9 mouse cellular contexts compared by ENCODE assay signal in the genomic region with DNA sequence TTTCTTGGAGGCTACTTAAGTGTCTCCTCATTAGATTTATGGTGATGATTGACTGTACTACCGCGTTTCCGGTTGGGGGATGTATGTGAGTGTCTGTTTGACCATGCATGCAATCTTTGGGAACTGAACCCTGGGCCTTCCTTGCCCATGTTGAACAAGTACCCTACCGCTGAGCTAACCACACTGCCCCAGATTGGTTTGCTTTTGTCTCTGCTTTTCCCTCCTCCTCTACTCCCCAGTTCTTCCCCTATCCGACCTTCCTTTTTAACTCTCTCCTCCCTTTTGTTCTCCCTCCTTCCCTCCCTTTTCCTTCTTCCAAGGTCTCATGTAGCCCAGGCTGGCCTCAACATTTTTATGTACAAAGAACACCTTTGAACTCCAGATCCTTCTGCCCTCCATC. TPM values are rescaled to one million over a fixed set of nuclear protein-coding genes. Genes with fewer than 3 reads are reported as not detected.
A peak's percentile ranks its signal among the peaks of the same experiment; 100 is the strongest.
DNase-seq lines count a peak whose midpoint lies in the region; ATAC-seq and TF ChIP-seq lines count a peak whose summit lies in the region.
"Had no signal": no experiment of that assay in that cellular context is flagged by ENCODE, and none has a peak within 500 bp of the region (broad histone marks: within the 10 kb centered on the region; RNA-seq: fewer than 3 reads in every experiment).

No protein-coding gene starts in this region.

- H3K4me1 ChIP-seq in heart, postnatal 0 days (ENCODE audit: control insufficient read depth, insufficient read depth) = no peaks in the 10 kb centered on the region; the same call in 1 of the 2 replicates
- H3K4me1 ChIP-seq in hindbrain, postnatal 0 days (ENCODE audit: insufficient read depth, low read length) = no peaks in the 10 kb centered on the region
- 0 out of 2 replicates have a peak, but pooled peaks cover 6% of the 10 kb centered on the region for H3K4me1 ChIP-seq in cerebellum, adult 2 months (ENCODE audit: control insufficient read depth, insufficient read depth, low read length)

- H3K9me3 ChIP-seq in heart, postnatal 0 days (replicated peaks; ENCODE audit: control insufficient read depth, low read length) = no peaks in the 10 kb centered on the region
- H3K9me3 ChIP-seq in hindbrain, postnatal 0 days (ENCODE audit: low read length) = no peaks in the 10 kb centered on the region

- H3K4me3 ChIP-seq in heart, postnatal 0 days (ENCODE audit: low read depth, low read length) = peak overlapping the region; percentile 53
- peak overlapping the region; percentile 37 for H3K4me3 ChIP-seq in hindbrain, postnatal 0 days (ENCODE audit: low read length)
- H3K4me3 ChIP-seq in myocyte = peak overlapping the region; percentile 59
- no peak overlapping the region for H3K4me3 ChIP-seq in cerebellum, adult 2 months (replicated peaks; ENCODE audit: insufficient read depth, low read depth, low read length)

- TF ChIP-seq CTCF in heart, postnatal 0 days (IDR thresholded peaks at IDR 0.05; ENCODE audit: low read depth) = no peak
- no peak for TF ChIP-seq CTCF in hindbrain, postnatal 0 days (IDR thresholded peaks at IDR 0.05; ENCODE audit: low read depth)
- TF ChIP-seq CTCF in cerebellum, adult 2 months (IDR thresholded peaks at IDR 0.05; ENCODE audit: borderline replicate concordance, insufficient read depth, low read depth, low read length) = no peak

- H3K27me3 ChIP-seq in heart, postnatal 0 days (ENCODE audit: control insufficient read depth, insufficient read depth, low read length) = no peaks in the 10 kb centered on the region
- no peaks in the 10 kb centered on the region for H3K27me3 ChIP-seq in hindbrain, postnatal 0 days (ENCODE audit: insufficient read depth, low read length)
- H3K27me3 ChIP-seq in myocyte (ENCODE audit: control insufficient read depth, insufficient read depth, insufficient read length) = no peaks in the 10 kb centered on the region
- no peaks in the 10 kb centered on the region for H3K27me3 ChIP-seq in cerebellum, adult 2 months (ENCODE audit: control insufficient read depth, insufficient read depth, low read length)
- H3K27me3 ChIP-seq: Patski had no signal

- no peak overlapping the region for H3ac ChIP-seq in myocyte (ENCODE audit: control insufficient read depth, insufficient read length)

- DNase-seq in heart, postnatal 0 days (ENCODE audit: low spot score) = no peak
- no peak for DNase-seq in heart, postnatal 36 days
- DNase-seq in embryo, embryonic 10.5 days (ENCODE audit: low spot score) = peak; percentile 71
- DNase-seq in hindbrain, postnatal 0 days (ENCODE audit: low spot score) = no peak
- DNase-seq in ovary, postnatal 10 days (ENCODE audit: low spot score) = no peak
- no peak for DNase-seq in cerebellum, adult 2 months
- no peak for DNase-seq in adipocyte (ENCODE audit: low spot score)

- no peak for ATAC-seq in heart, postnatal 0 days (ENCODE audit: insufficient read depth, low read depth)
- ATAC-seq in hindbrain, postnatal 0 days = no peak

- no peak for TF ChIP-seq POLR2A in myocyte (IDR thresholded peaks at IDR 0.05; ENCODE audit: insufficient read length, low read depth)
- no peak for TF ChIP-seq POLR2A in cerebellum, adult 2 months (IDR thresholded peaks at IDR 0.05; ENCODE audit: borderline replicate concordance, insufficient read depth, low read length)

- H3K79me2 ChIP-seq in myocyte (ENCODE audit: control insufficient read depth, insufficient read depth) = peaks cover 25% of the 10 kb centered on the region

- H3K4me2 ChIP-seq in heart, postnatal 0 days (ENCODE audit: low read depth, low read length) = peak overlapping the region; percentile 72
- peak overlapping the region; percentile 77 for H3K4me2 ChIP-seq in hindbrain, postnatal 0 days (ENCODE audit: low read depth, low read length)
- peak overlapping the region; percentile 78 for H3K4me2 ChIP-seq in myocyte (ENCODE audit: low read depth)

- intact Hi-C loops in heart, postnatal 36 days (cut with DNase I) = no loop called here

- peaks cover 14% of the 10 kb centered on the region; the same call in 1 of the 2 replicates for H3K36me3 ChIP-seq in heart, postnatal 0 days (replicated peaks; ENCODE audit: control insufficient read depth, insufficient read depth, low read length)
- no peaks in the 10 kb centered on the region for H3K36me3 ChIP-seq in hindbrain, postnatal 0 days (ENCODE audit: insufficient read depth, low read length)
- H3K36me3 ChIP-seq in myocyte (ENCODE audit: control insufficient read depth, insufficient read depth) = peaks cover 8% of the 10 kb centered on the region

- TF ChIP-seq EP300 in heart, postnatal 0 days (IDR thresholded peaks at IDR 0.05; ENCODE audit: low read depth) = no peak

- H3K27ac ChIP-seq in heart, postnatal 0 days (ENCODE audit: low read depth) = no peak overlapping the region
- no peak overlapping the region for H3K27ac ChIP-seq in hindbrain, postnatal 0 days
- no peak overlapping the region for H3K27ac ChIP-seq in cerebellum, adult 2 months (ENCODE audit: insufficient read depth, low read length)

- peak overlapping the region; percentile 62 for H3K9ac ChIP-seq in heart, postnatal 0 days (replicated peaks; ENCODE audit: low read depth, low read length)
- H3K9ac ChIP-seq in hindbrain, postnatal 0 days (replicated peaks; ENCODE audit: low read length) = peak overlapping the region; percentile 45; the same call in 1 of the 2 replicates

- WGBS in heart, postnatal 0 days = 6% methylated on average over 5 of the region's 5 CpGs
- WGBS in hindbrain, postnatal 0 days = 3% methylated on average over 5 of the region's 5 CpGs
- 11% methylated on average over 5 of the region's 5 CpGs for WGBS in cerebellum, adult 2 months

TF ChIP-seq in myocyte, 11 proteins besides CTCF, POLR2A, EP300 and RAD21:
- no peak for TF ChIP-seq CEBPB (IDR thresholded peaks at IDR 0.05; ENCODE audit: insufficient read depth, poor library complexity, severe bottlenecking)
- no peak for TF ChIP-seq MAX (IDR thresholded peaks at IDR 0.05; ENCODE audit: low read depth)

RNA-seq across cellular contexts. Expression of gene Pclaf, which starts 1.1 kb away (rescaled TPM):
- total RNA-seq in heart, postnatal 0 days (2014; rRNA removed; ENCODE audit: low replicate concordance) = 19.2 and 27.3 TPM in 2 replicates
- polyA plus RNA-seq in heart, postnatal 0 days (2015; fragmentation: Nextera tagmentation; extraction: Ambion mirVana) = 25.1 and 31.7 TPM in 2 replicates
- total RNA-seq in heart, postnatal 36 days (2021) = under 1 TPM; 0.69 to 0.76 TPM
- 14.0 and 15.6 TPM in 2 replicates for total RNA-seq in hindbrain, postnatal 0 days (2014; rRNA removed)
- polyA plus RNA-seq in hindbrain, postnatal 0 days (2015; fragmentation: Nextera tagmentation; extraction: Ambion mirVana) = 29.8 and 35.8 TPM in 2 replicates
- 29.0 TPM for polyA plus RNA-seq in myocyte (2012; fragmentation: generic; extraction: Trizol)
- polyA plus RNA-seq in cerebellum, adult 2 months (2012; rRNA removed) = 0.13 and 0.29 TPM in 2 replicates

RNA-seq across cellular contexts. Expression of gene Trip4, which starts 17.5 kb away (rescaled TPM):
- 11.9 and 29.8 TPM in 2 replicates for total RNA-seq in heart, postnatal 0 days (2014; rRNA removed; ENCODE audit: low replicate concordance)
- polyA plus RNA-seq in heart, postnatal 0 days (2015; fragmentation: Nextera tagmentation; extraction: Ambion mirVana) = 15.5 and 17.1 TPM in 2 replicates
- total RNA-seq in heart, postnatal 36 days (2021) = 10 to 100 TPM; 17.1 to 18.8 TPM
- 15.6 and 25.7 TPM in 2 replicates for total RNA-seq in hindbrain, postnatal 0 days (2014; rRNA removed)
- 23.8 and 23.9 TPM in 2 replicates for polyA plus RNA-seq in hindbrain, postnatal 0 days (2015; fragmentation: Nextera tagmentation; extraction: Ambion mirVana)
- polyA plus RNA-seq in myocyte (2012; fragmentation: generic; extraction: Trizol) = 9.0 TPM
- polyA plus RNA-seq in cerebellum, adult 2 months (2012; rRNA removed) = 20.4 and 24.5 TPM in 2 replicates

RNA-seq across cellular contexts. Expression of gene Csnk1g1, which starts 17.6 kb away (rescaled TPM):
- 9.9 and 17.1 TPM in 2 replicates for total RNA-seq in heart, postnatal 0 days (2014; rRNA removed; ENCODE audit: low replicate concordance)
- polyA plus RNA-seq in heart, postnatal 0 days (2015; fragmentation: Nextera tagmentation; extraction: Ambion mirVana) = 5.9 and 6.0 TPM in 2 replicates
- total RNA-seq in heart, postnatal 36 days (2021) = 10 to 100 TPM in 1 of 2 experiments, 1 to 10 TPM in 1; 8.6 to 12.0 TPM
- total RNA-seq in hindbrain, postnatal 0 days (2014; rRNA removed) = 23.1 and 28.9 TPM in 2 replicates
- 18.2 and 19.6 TPM in 2 replicates for polyA plus RNA-seq in hindbrain, postnatal 0 days (2015; fragmentation: Nextera tagmentation; extraction: Ambion mirVana)
- 6.8 TPM for polyA plus RNA-seq in myocyte (2012; fragmentation: generic; extraction: Trizol)
- polyA plus RNA-seq in cerebellum, adult 2 months (2012; rRNA removed) = 21.9 and 25.4 TPM in 2 replicates

Comparison
In these comparisons a context has a peak if more than half of its experiments do, and no peak if none do; other contexts are left out.
1. RNA of gene Pclaf, which starts 1.1 kb away (polyA plus RNA-seq): 29.8 to 35.8 TPM in hindbrain, postnatal 0 days, 29.0 TPM in myocyte (single experiment) and 25.1 to 31.7 TPM in heart, postnatal 0 days; 0.13 to 0.29 TPM in cerebellum, adult 2 months; every median in the first group is over 10 times any median in the second.
2. Peak in every context shown above with its lines, with median percentiles within 50 percentile points of each other: H3K4me2 ChIP-seq.